In genomic region chr10:45335434-45336422, GRCm38 (mm10) we compare ENCODE assay signal across 9 mouse cellular contexts. TPM values are rescaled to one million over a fixed set of nuclear protein-coding genes. Genes with fewer than 3 reads are reported as not detected.
DNase-seq lines count a peak whose midpoint lies in the region; ATAC-seq and TF ChIP-seq lines count a peak whose summit lies in the region.
"Had no signal": no experiment of that assay in that cellular context is flagged by ENCODE, and none has a peak within 500 bp of the region (broad histone marks: within the 10 kb centered on the region; RNA-seq: fewer than 3 reads in every experiment).

Bves (plus strand) TSS chr10:45335772.

- TF ChIP-seq POLR2A in lung, adult 2 months (IDR thresholded peaks at IDR 0.05; ENCODE audit: borderline replicate concordance, extremely low read depth, low read depth, low read length), result no peak

- peaks cover 24% of the 10 kb centered on the region for H3K27me3 ChIP-seq in lung, embryonic 14.5 days (ENCODE audit: insufficient read depth, low read length)
- H3K27me3 ChIP-seq in embryonic facial prominence, embryonic 10.5 days (replicated peaks; ENCODE audit: low read depth, poor library complexity, severe bottlenecking), result peaks cover 43% of the 10 kb centered on the region

- peak; percentile 19; the same call in 1 of the 2 replicates for TF ChIP-seq CTCF in lung, embryonic 14.5 days (IDR thresholded peaks at IDR 0.05; ENCODE audit: low read depth)
- no peak for TF ChIP-seq CTCF in lung, adult 2 months (IDR thresholded peaks at IDR 0.05; ENCODE audit: insufficient read depth, low read length)

- no peaks in the 10 kb centered on the region for H3K36me3 ChIP-seq in lung, embryonic 14.5 days (ENCODE audit: insufficient read depth)
- no peaks in the 10 kb centered on the region for H3K36me3 ChIP-seq in embryonic facial prominence, embryonic 10.5 days (replicated peaks)

- no peak within 1 kb of the TSS for H3K27ac ChIP-seq in lung, embryonic 14.5 days (ENCODE audit: low read depth)
- H3K27ac ChIP-seq in embryonic facial prominence, embryonic 10.5 days (replicated peaks), result peak within 1 kb of the TSS; percentile 86
- H3K27ac ChIP-seq: macrophage had no signal

- peak within 1 kb of the TSS; percentile 88 for H3K4me2 ChIP-seq in lung, embryonic 14.5 days

- peak within 1 kb of the TSS; percentile 63 for H3K4me3 ChIP-seq in lung, embryonic 14.5 days (ENCODE audit: low read depth, low read length)
- no peak within 1 kb of the TSS for H3K4me3 ChIP-seq in lung, adult 2 months (replicated peaks; ENCODE audit: extremely low read depth, low read depth, low read length)
- H3K4me3 ChIP-seq in embryonic facial prominence, embryonic 10.5 days, result peak within 1 kb of the TSS; percentile 79

- WGBS in lung, embryonic 14.5 days, result under 1% methylated on average over 114 of the region's 116 CpGs
- WGBS in lung, adult 2 months, result 2% methylated on average over 116 of the region's 116 CpGs
- 1% methylated on average over 116 of the region's 116 CpGs for WGBS in embryonic facial prominence, embryonic 10.5 days

- H3K9ac ChIP-seq in lung, embryonic 14.5 days, result peak within 1 kb of the TSS; percentile 59

- no peaks in the 10 kb centered on the region for H3K9me3 ChIP-seq in lung, embryonic 14.5 days (ENCODE audit: low read depth, low read length)
- no peaks in the 10 kb centered on the region for H3K9me3 ChIP-seq in embryonic facial prominence, embryonic 10.5 days

- ATAC-seq in lung, embryonic 14.5 days (ENCODE audit: insufficient read depth), result peak; percentile 82

- no peaks in the 10 kb centered on the region for H3K4me1 ChIP-seq in lung, embryonic 14.5 days (ENCODE audit: insufficient read depth)
- H3K4me1 ChIP-seq in lung, adult 2 months (ENCODE audit: control insufficient read depth, insufficient read depth, low read length), result no peaks in the 10 kb centered on the region
- H3K4me1 ChIP-seq in embryonic facial prominence, embryonic 10.5 days, result no peaks in the 10 kb centered on the region

- DNase-seq in lung, embryonic 14.5 days, result peak; percentile 79
- no peak for DNase-seq in lung, adult 2 months
- DNase-seq in embryonic facial prominence, embryonic 10.5 days (ENCODE audit: low spot score), result peak; percentile 82
- DNase-seq in heart, adult 8-10 months (ENCODE audit: low spot score), result peak; percentile 11
- peak; percentile 55 to 66 for DNase-seq in kidney, postnatal 4 days
- DNase-seq in mesoderm, embryonic 11.5 days (ENCODE audit: low read depth, low spot score), result peak; percentile 65
- DNase-seq in right cerebral cortex, postnatal 36 days (ENCODE audit: low spot score in 2 of 2), result peak; percentile 6
- no peak for DNase-seq in spleen, postnatal 4 days (ENCODE audit: low spot score in 2 of 2)

RNA-seq across cellular contexts. Expression of gene Bves, which starts in this region (rescaled TPM):
- 1.2 and 1.9 TPM in 2 replicates for polyA plus RNA-seq in lung, embryonic 14.5 days (2014; fragmentation: Nextera tagmentation; extraction: Ambion mirVana)
- polyA plus RNA-seq in lung, adult 2 months (2012; rRNA removed), result 1.1 and 2.0 TPM in 2 replicates
- 2.3 and 2.5 TPM in 2 replicates for polyA plus RNA-seq in embryonic facial prominence, embryonic 10.5 days (2016; fragmentation: Nextera tagmentation; extraction: Ambion mirVana)
- 10 to 100 TPM; 29.5 to 34.0 (median 31.9) TPM for total RNA-seq in heart, adult 8-10 months (2022)
- polyA plus RNA-seq: macrophage had no signal

Comparison
In these comparisons a context has a peak if more than half of its experiments do, and no peak if none do; other contexts are left out.
1. DNase-seq: peak in lung, embryonic 14.5 days (single experiment), embryonic facial prominence, embryonic 10.5 days (single experiment), heart, adult 8-10 months (single experiment), kidney, postnatal 4 days (2 of 2), mesoderm, embryonic 11.5 days (single experiment) and right cerebral cortex, postnatal 36 days (2 of 2); none in lung, adult 2 months (single experiment) and spleen, postnatal 4 days (0 of 2).